Mouse (Mus musculus) midbrain, embryonic 14.5 days (tissue): ENCODE results near the gene Scnn1a. TPM values are rescaled to one million over a fixed set of nuclear protein-coding genes. Genes with fewer than 3 reads are reported as not detected.

Experiments
- ATAC-seq: fragments of 200-750 bp; cut with Nextera tagmentation; 2 replicates; pipeline ENCODE4 v1.8.0; 2017; ENCODE audit warnings: moderate number of reproducible peaks, moderate library complexity; ENCODE audit not compliant: low FRiP score, low TSS enrichment
- DNase-seq: peaks from one replicate; pipeline ENCODE4 v3.0.0-alpha.2; 2015
- H3K27ac ChIP-seq: fragments of 300-500 bp; sonication (generic); replicated peaks from 2 replicates; pipeline ENCODE4 v1.5.1; 2014; ENCODE audit warnings: mild to moderate bottlenecking, low read depth, low read length, moderate library complexity
- H3K27me3 ChIP-seq: fragments of 300-500 bp; sonication (generic); 2 replicates; pipeline ENCODE4 v1.6.1; 2014; ENCODE audit warnings: low read length, control low read depth, mixed read lengths; ENCODE audit not compliant: control insufficient read depth, insufficient read depth
- H3K36me3 ChIP-seq: fragments of 300-500 bp; sonication (generic); 2 replicates; pipeline ENCODE4 v1.6.1; 2014; ENCODE audit warnings: low read length, control low read depth; ENCODE audit not compliant: control insufficient read depth, insufficient read depth
- H3K4me1 ChIP-seq: fragments of 300-500 bp; sonication (generic); 2 replicates; pipeline ENCODE4 v1.6.1; 2014; ENCODE audit warnings: mild to moderate bottlenecking, antibody characterized with exemption, low read length, control low read depth; ENCODE audit not compliant: control insufficient read depth, insufficient read depth
- H3K4me2 ChIP-seq: fragments of 300-500 bp; sonication (generic); 2 replicates; pipeline ENCODE4 v1.6.1; 2014; ENCODE audit warnings: mild to moderate bottlenecking, low read length, moderate library complexity
- H3K4me3 ChIP-seq: fragments of 300-500 bp; sonication (generic); replicated peaks from 2 replicates; pipeline ENCODE4 v1.5.1; 2014; ENCODE audit warnings: low read depth, low read length
- H3K9ac ChIP-seq: fragments of 300-500 bp; sonication (generic); replicated peaks from 2 replicates; pipeline ENCODE4 v1.6.1; 2014; ENCODE audit warnings: mild to moderate bottlenecking, low read length, moderate library complexity
- H3K9me3 ChIP-seq: fragments of 300-500 bp; sonication (generic); 2 replicates; pipeline ENCODE4 v1.6.1; 2016; ENCODE audit warnings: low read length, control low read depth, mixed read lengths; ENCODE audit not compliant: control insufficient read depth
- WGBS: fragments of 180-500 bp; shearing (Covaris S2); extraction: QIAGEN DNeasy Blood & Tissue Kit; methylation state at CpG from one replicate; pipeline ENCODE4 v1.1.7; 2014; 5-methylcytosine and 5-hydroxymethylcytosine counted together
- polyA plus RNA-seq: library from polyadenylated mRNA; unstranded; fragments of >200 nt; fragmentation: Nextera tagmentation; extraction: Ambion mirVana; gene quantifications from 2 replicates; pipeline ENCODE4 v1.2.1, GENCODE M21; 2014

Gene Scnn1a
- polyA plus RNA-seq, 1 experiment from 2014 or later, result 0.51 TPM

DNA sequence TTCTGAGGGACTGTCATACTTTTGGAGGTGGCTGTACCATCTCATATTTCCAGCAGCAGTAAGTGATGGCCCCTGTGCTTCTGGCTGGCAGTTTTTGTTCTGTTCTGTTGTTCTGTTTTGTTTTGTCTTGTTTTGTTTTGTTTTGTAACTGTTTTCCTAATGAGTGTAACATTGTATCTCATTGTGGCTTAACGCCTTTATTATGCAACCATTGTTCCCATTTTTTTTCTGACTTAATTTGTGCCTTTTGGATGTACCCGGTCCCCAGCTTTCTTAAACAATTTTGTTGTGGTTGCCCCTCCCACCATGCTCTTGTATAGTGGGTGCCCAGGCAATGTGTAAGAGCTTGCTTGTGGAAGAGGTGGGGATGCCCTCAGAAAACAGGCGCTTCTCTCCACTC is 21.7 kb downstream of the Scnn1a start:
- 62% methylated on average over 3 of the region's 3 CpGs for WGBS
- Histone ChIP-seq H3K27ac (no peak overlapping the region), H3K4me2 (no peak overlapping the region), H3K36me3 (no peaks in the 10 kb centered on the region), H3K27me3 (no peaks in the 10 kb centered on the region), H3K9ac (no peak overlapping the region), H3K9me3 (no peaks in the 10 kb centered on the region), H3K4me3 (no peak overlapping the region), H3K4me1 (no peaks in the 10 kb centered on the region)
- DNase-seq (no peak), ATAC-seq (no peak)

- WGBS, result 50% methylated on average over 8 of the region's 8 CpGs
- no peak for DNase-seq
- Histone ChIP-seq H3K9ac (no peak overlapping the region), H3K9me3 (no peaks in the 10 kb centered on the region), H3K4me2 (no peak overlapping the region), H3K27ac (no peak overlapping the region), H3K4me3 (no peak overlapping the region), H3K27me3 (0 out of 2 replicates have a peak, but pooled peaks cover 6% of the 10 kb centered on the region), H3K36me3 (no peaks in the 10 kb centered on the region), H3K4me1 (peaks cover 4% of the 10 kb centered on the region; the same call in 1 of the 2 replicates)
- no peak for ATAC-seq
Observed at GRCm38 (mm10) chr6:125344084-125344483, 23.6 kb downstream of the Scnn1a start.

DNA sequence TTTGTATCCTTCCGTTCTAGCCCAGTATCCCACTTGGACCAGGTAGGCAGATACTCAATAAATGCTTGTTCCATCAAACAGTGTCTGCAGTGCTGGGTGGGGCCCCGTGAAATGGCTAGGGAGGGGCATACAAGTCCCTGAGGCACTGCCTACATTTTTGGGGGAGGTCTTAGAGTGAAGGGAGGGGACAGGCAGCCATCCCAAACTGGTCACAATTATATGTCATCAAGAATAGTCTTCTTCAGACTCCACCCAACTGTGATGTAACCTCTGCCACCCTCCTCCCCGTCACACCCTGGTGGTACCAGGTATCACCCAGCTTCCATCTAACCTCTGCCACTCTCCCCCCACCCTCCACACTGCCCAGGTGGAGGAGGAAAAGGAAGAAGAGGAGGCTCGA is 24.4 kb downstream of the Scnn1a start:
- DNase-seq (no peak), ATAC-seq (no peak)
- no peak overlapping the region for H3K27ac ChIP-seq
- no peak overlapping the region for H3K4me3 ChIP-seq
- no peaks in the 10 kb centered on the region for H3K36me3 ChIP-seq
- no peak overlapping the region for H3K9ac ChIP-seq
- H3K9me3 ChIP-seq, result no peaks in the 10 kb centered on the region
- 71% methylated on average over 4 of the region's 4 CpGs for WGBS
- 0 out of 2 replicates have a peak, but pooled peaks cover 6% of the 10 kb centered on the region for H3K27me3 ChIP-seq
- H3K4me2 ChIP-seq, result no peak overlapping the region
- peaks cover 10% of the 10 kb centered on the region; the same call in 1 of the 2 replicates for H3K4me1 ChIP-seq

GRCm38 (mm10) chr6:125345625-125346024 is 25.2 kb downstream of the Scnn1a start:
- H3K9ac ChIP-seq, result no peak overlapping the region
- no peak overlapping the region for H3K4me3 ChIP-seq
- no peaks in the 10 kb centered on the region for H3K36me3 ChIP-seq
- H3K9me3 ChIP-seq, result no peaks in the 10 kb centered on the region
- no peak overlapping the region for H3K4me2 ChIP-seq
- no peak for DNase-seq
- no peak for ATAC-seq
- no peak overlapping the region for H3K27ac ChIP-seq
- 0 out of 2 replicates have a peak, but pooled peaks cover 6% of the 10 kb centered on the region for H3K27me3 ChIP-seq
- peaks cover 13% of the 10 kb centered on the region; the same call in 1 of the 2 replicates for H3K4me1 ChIP-seq
- WGBS, result 78% methylated on average over 1 of the region's 1 CpGs

GRCm38 (mm10) chr6:125346029-125346428 is 25.6 kb downstream of the Scnn1a start:
- Histone ChIP-seq H3K4me1 (peaks cover 13% of the 10 kb centered on the region; the same call in 1 of the 2 replicates), H3K36me3 (no peaks in the 10 kb centered on the region), H3K27ac (no peak overlapping the region), H3K9me3 (no peaks in the 10 kb centered on the region), H3K4me2 (no peak overlapping the region), H3K9ac (no peak overlapping the region), H3K4me3 (no peak overlapping the region), H3K27me3 (0 out of 2 replicates have a peak, but pooled peaks cover 6% of the 10 kb centered on the region)
- DNase-seq (no peak), ATAC-seq (no peak)
- WGBS, result 55% methylated on average over 2 of the region's 2 CpGs

- H3K4me3 ChIP-seq, result peak within 1 kb of the TSS; percentile 35
- H3K27ac ChIP-seq, result no peak within 1 kb of the TSS
Observed at GRCm38 (mm10) chr6:125348721-125349574, 28.5 kb downstream of the Scnn1a start, which contains the start of gene Tnfrsf1a. Gene Tnfrsf1a (plus strand): TSS chr6:125349362.

DNA sequence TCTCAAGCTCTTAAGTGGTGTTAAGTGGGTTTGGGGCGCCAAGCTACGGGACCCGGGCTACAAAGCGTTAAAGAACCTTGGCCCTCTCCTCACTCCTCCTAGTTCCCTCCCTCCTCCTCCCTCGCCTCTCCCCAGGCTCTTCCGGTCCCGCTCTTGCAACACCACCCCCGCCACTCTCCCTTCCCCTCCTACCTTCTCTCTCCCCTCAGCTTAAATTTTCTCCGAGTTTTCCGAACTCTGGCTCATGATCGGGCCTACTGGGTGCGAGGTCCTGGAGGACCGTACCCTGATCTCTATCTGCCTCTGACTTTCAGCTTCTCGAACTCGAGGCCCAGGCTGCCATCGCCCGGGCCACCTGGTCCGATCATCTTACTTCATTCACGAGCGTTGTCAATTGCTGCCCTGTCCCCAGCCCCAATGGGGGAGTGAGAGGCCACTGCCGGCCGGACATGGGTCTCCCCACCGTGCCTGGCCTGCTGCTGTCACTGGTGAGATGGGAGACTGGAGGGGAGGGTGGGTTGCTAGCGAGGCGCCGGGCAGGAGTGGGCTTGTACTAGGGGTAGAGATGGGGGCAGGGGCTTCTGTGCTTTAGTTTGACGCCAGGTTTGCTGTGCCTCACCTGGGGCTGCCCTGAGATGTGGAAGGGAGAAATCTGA is 29.2 kb downstream of the Scnn1a start:
- H3K9ac ChIP-seq, result peak overlapping the region; percentile 37; the same call in 1 of the 2 replicates
- 0 out of 2 replicates have a peak, but pooled peaks cover 6% of the 10 kb centered on the region for H3K27me3 ChIP-seq

More at GRCm38 (mm10) chr6:125348721-125349574, 28.5 kb downstream of the Scnn1a start, which contains the start of gene Tnfrsf1a:
- 0 out of 2 replicates have a peak, but pooled peaks cover 6% of the 10 kb centered on the region for H3K27me3 ChIP-seq
- H3K4me2 ChIP-seq, result peak within 1 kb of the TSS; percentile 62
- H3K9me3 ChIP-seq, result no peaks in the 10 kb centered on the region
- peaks cover 13% of the 10 kb centered on the region; the same call in 1 of the 2 replicates for H3K4me1 ChIP-seq
- peak within 1 kb of the TSS; percentile 37; the same call in 1 of the 2 replicates for H3K9ac ChIP-seq
- H3K36me3 ChIP-seq, result no peaks in the 10 kb centered on the region
- no peak; the same call in 1 of the 2 replicates for ATAC-seq
- no peak for DNase-seq
- WGBS, result 6% methylated on average over 22 of the region's 22 CpGs

DNA sequence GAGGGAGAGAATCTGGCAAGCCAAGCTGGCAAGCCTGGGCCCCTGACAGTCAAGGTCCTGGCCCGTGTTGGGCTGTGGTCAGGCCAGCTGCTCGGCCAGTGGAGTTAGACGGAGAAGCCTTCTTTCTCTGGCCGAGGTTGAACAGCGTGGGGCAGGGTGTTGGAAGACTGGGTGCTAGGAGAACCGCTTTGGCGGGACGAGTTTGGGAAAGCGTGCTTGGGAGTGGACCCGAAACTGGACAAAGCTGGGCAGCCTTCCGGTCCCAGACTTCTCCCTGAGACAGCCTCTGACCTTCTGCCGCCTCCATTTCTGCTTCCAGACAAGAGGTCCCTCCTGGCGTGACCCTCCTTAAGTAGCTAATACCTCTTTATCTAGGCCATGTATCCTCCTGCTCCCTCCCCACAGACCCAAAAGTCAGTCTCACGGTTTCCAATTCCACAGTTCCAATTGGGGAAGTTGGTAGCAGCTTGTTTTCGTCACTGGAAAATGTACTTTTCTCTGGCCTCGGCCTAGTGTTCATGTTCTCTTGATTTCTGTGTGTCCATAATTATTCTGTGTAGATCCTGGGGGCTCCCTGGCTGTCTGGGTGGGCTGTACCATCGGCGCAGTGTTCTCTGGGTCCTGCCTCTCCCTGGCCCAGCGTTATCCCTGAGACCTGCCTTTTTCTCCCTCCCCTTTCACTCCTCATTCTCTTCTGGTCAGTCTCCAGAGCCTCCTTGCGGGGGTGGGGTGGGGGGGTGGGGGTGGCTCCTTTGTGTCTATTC is 30.0 kb downstream of the Scnn1a start:
- peak overlapping the region; percentile 62 for H3K4me2 ChIP-seq
- H3K4me1 ChIP-seq, result peaks cover 23% of the 10 kb centered on the region
- DNase-seq, result no peak
- H3K9me3 ChIP-seq, result no peaks in the 10 kb centered on the region
- H3K9ac ChIP-seq, result peak overlapping the region; percentile 37; the same call in 1 of the 2 replicates
- no peak for ATAC-seq
- 0 out of 2 replicates have a peak, but pooled peaks cover 6% of the 10 kb centered on the region for H3K27me3 ChIP-seq
- peak overlapping the region; percentile 35 for H3K4me3 ChIP-seq
- no peaks in the 10 kb centered on the region for H3K36me3 ChIP-seq
- no peak overlapping the region for H3K27ac ChIP-seq
- WGBS, result 8% methylated on average over 20 of the region's 20 CpGs

More for the DNA sequence above, 29.2 kb downstream of the Scnn1a start:
- peak overlapping the region; percentile 62 for H3K4me2 ChIP-seq
- ATAC-seq, result peak; percentile 40; the same call in 1 of the 2 replicates
- peak; percentile 63 for DNase-seq
- peaks cover 16% of the 10 kb centered on the region for H3K4me1 ChIP-seq
- peak overlapping the region; percentile 35 for H3K4me3 ChIP-seq
- no peaks in the 10 kb centered on the region for H3K9me3 ChIP-seq
- 0% methylated on average over 27 of the region's 27 CpGs for WGBS
- no peak overlapping the region for H3K27ac ChIP-seq
- H3K36me3 ChIP-seq, result no peaks in the 10 kb centered on the region
